Mouse (Mus musculus) G1E (cell line): ENCODE measurements around the gene Sipa1l3.

Experiments
- CTCF ChIP-seq: IDR thresholded peaks from 2 replicates; pipeline ENCODE4 v1.5.1; 2012; ENCODE audit warnings: low read depth, low read length, inconsistent platforms, mixed read lengths
- POLR2AphosphoS5 ChIP-seq: IDR thresholded peaks from 2 replicates; pipeline ENCODE4 v1.6.1; 2012; ENCODE audit warnings: low read depth, low read length, inconsistent platforms; ENCODE audit not compliant: insufficient replicate concordance

GRCm38 (mm10) chr7:29279924-29280323 lies 238.5 kb downstream of the Sipa1l3 start:
- TF ChIP-seq CTCF = no peak
- TF ChIP-seq POLR2AphosphoS5 = no peak
